Mouse (Mus musculus): ENCODE data around the gene Mtfmt. TPM values are rescaled to one million over a fixed set of nuclear protein-coding genes. Genes with fewer than 3 reads are reported as not detected.
A peak's percentile ranks its signal among the peaks of the same experiment; 100 is the strongest.

Gene Mtfmt
- 1 to 10 TPM; 6.6 to 7.1 TPM for total RNA-seq (2021)
- long read RNA-seq, experiment 1, partial matches to known transcripts, result 0 of 4 reads
- long read RNA-seq, experiment 1, other reads (novel, unspliced or antisense), result 0 of 4 reads
- long read RNA-seq, experiment 2, transcript Mtfmt-201 (9 exons, 2,042 nt), result major isoform, 5 of 5 reads
- long read RNA-seq, experiment 2, partial matches to known transcripts, result 0 of 5 reads
- long read RNA-seq, experiment 2, other reads (novel, unspliced or antisense), result 0 of 5 reads

- peak; percentile 95 for DNase-seq
These were observed at the start of gene Mtfmt for GRCm38 (mm10) chr9:65435671-65436301. TSS of gene Mtfmt (plus strand) at chr9:65435782.

- no peak for DNase-seq
These were observed 49.0 kb upstream of the Mtfmt start for GRCm38 (mm10) chr9:65386373-65387140.

GRCm38 (mm10) chr9:65390752-65391612 is 44.6 kb upstream of the Mtfmt start:
- peak; percentile 38 for DNase-seq

GRCm38 (mm10) chr9:65391613-65391964 is 44.0 kb upstream of the Mtfmt start, which contains the start of gene Kbtbd13:
TSS of gene Kbtbd13 (minus strand) at chr9:65391652.
- DNase-seq, result no peak

- peak; percentile 79 for DNase-seq
These were observed 42.8 kb upstream of the Mtfmt start for GRCm38 (mm10) chr9:65392638-65393364.

GRCm38 (mm10) chr9:65393606-65394005 is 42.0 kb upstream of the Mtfmt start:
- DNase-seq, result no peak

GRCm38 (mm10) chr9:65394360-65394759 is 41.2 kb upstream of the Mtfmt start:
- DNase-seq, result no peak

GRCm38 (mm10) chr9:65398279-65398678 is 37.3 kb upstream of the Mtfmt start, which contains the start of gene Rasl12:
TSS of gene Rasl12 (plus strand) at chr9:65398506.
- peak; percentile 77 for DNase-seq

- no peak for DNase-seq
These were observed 35.6 kb upstream of the Mtfmt start for GRCm38 (mm10) chr9:65399934-65400333.

GRCm38 (mm10) chr9:65404331-65405183 is 31.0 kb upstream of the Mtfmt start:
- peak; percentile 78 for DNase-seq

GRCm38 (mm10) chr9:65405184-65405449 is 30.5 kb upstream of the Mtfmt start:
- DNase-seq, result no peak

GRCm38 (mm10) chr9:65407327-65407726 is 28.3 kb upstream of the Mtfmt start:
- DNase-seq, result no peak

GRCm38 (mm10) chr9:65407861-65408260 is 27.7 kb upstream of the Mtfmt start:
- DNase-seq, result no peak

GRCm38 (mm10) chr9:65408871-65409295 is 26.7 kb upstream of the Mtfmt start:
- DNase-seq, result no peak

GRCm38 (mm10) chr9:65410378-65410777 is 25.2 kb upstream of the Mtfmt start:
- DNase-seq, result no peak

GRCm38 (mm10) chr9:65411326-65411725 is 24.3 kb upstream of the Mtfmt start:
- DNase-seq, result no peak

GRCm38 (mm10) chr9:65417738-65418137 is 17.8 kb upstream of the Mtfmt start:
- no peak for DNase-seq

- DNase-seq, result no peak
These were observed 15.9 kb upstream of the Mtfmt start for GRCm38 (mm10) chr9:65419633-65420032.

GRCm38 (mm10) chr9:65422760-65423501 is 12.7 kb upstream of the Mtfmt start, which contains the start of gene Slc51b:
TSS of gene Slc51b (minus strand) at chr9:65422955.
- DNase-seq, result no peak

GRCm38 (mm10) chr9:65424393-65424792 is 11.2 kb upstream of the Mtfmt start:
- no peak for DNase-seq
